Mouse (Mus musculus) adrenal gland, postnatal 4 days (tissue): ENCODE results near the gene Dnah11. TPM values are rescaled to one million over a fixed set of nuclear protein-coding genes. Genes with fewer than 3 reads are reported as not detected.

ENCODE experiments used
- DNase-seq, 2 experiments: peaks; one replicate each; pipeline ENCODE4 v3.0.0; 2021 to 2022; ENCODE audit warnings: low spot score in 2 of 2, mixed read lengths in 2 of 2
- long read RNA-seq, 2 experiments: library from polyadenylated mRNA; stranded (forward); transcript quantifications; one replicate each; pipeline ENCODE4 v2.0.0; 2021
- total RNA-seq, 2 experiments: library from RNA; stranded (reverse); gene quantifications; 2 replicates each; pipeline ENCODE4 v1.2.3; 2021

The Dnah11 gene
- under 1 TPM; 0.11 to 0.22 TPM for total RNA-seq
- long read RNA-seq, experiment 1: 0 reads
- long read RNA-seq, experiment 2: 0 reads

- DNase-seq: peak; percentile 36 to 50
Observed at GRCm38 (mm10) chr12:118198386-118199093, at the start of gene Dnah11. Gene Dnah11, minus strand, starts transcription at chr12:118199043.

- no peak for DNase-seq
Observed at GRCm38 (mm10) chr12:118221182-118221581, 22.3 kb upstream of the Dnah11 start.

GRCm38 (mm10) chr12:118220062-118220461 is 21.2 kb upstream of the Dnah11 start:
- no peak for DNase-seq

- DNase-seq: no peak
Observed at GRCm38 (mm10) chr12:118212163-118212562, 13.3 kb upstream of the Dnah11 start.

- no peak for DNase-seq
Observed at GRCm38 (mm10) chr12:118196583-118196982, 2.3 kb downstream of the Dnah11 start.

GRCm38 (mm10) chr12:118189535-118189934 is 9.3 kb downstream of the Dnah11 start:
- DNase-seq: no peak

- DNase-seq: no peak
Observed at GRCm38 (mm10) chr12:118187663-118188062, 11.2 kb downstream of the Dnah11 start.

GRCm38 (mm10) chr12:118186881-118187489 is 11.9 kb downstream of the Dnah11 start:
- DNase-seq: no peak

GRCm38 (mm10) chr12:118186120-118186880 is 12.5 kb downstream of the Dnah11 start:
- no peak for DNase-seq

- DNase-seq: no peak
Observed at GRCm38 (mm10) chr12:118184731-118185130, 14.1 kb downstream of the Dnah11 start.

GRCm38 (mm10) chr12:118177756-118178155 is 21.1 kb downstream of the Dnah11 start:
- DNase-seq: no peak

GRCm38 (mm10) chr12:118164785-118165184 is 34.1 kb downstream of the Dnah11 start:
- DNase-seq: no peak

- no peak for DNase-seq
Observed at GRCm38 (mm10) chr12:118156986-118157385, 41.9 kb downstream of the Dnah11 start.

- DNase-seq: no peak
Observed at GRCm38 (mm10) chr12:118147521-118148033, 51.3 kb downstream of the Dnah11 start.

GRCm38 (mm10) chr12:118128116-118128515 is 70.7 kb downstream of the Dnah11 start:
- no peak for DNase-seq

- no peak for DNase-seq
Observed at GRCm38 (mm10) chr12:118119668-118120067, 79.2 kb downstream of the Dnah11 start.

GRCm38 (mm10) chr12:118112599-118112998 is 86.2 kb downstream of the Dnah11 start:
- DNase-seq: no peak

- DNase-seq: no peak
Observed at GRCm38 (mm10) chr12:118111896-118112295, 86.9 kb downstream of the Dnah11 start.

GRCm38 (mm10) chr12:118107719-118108118 is 91.1 kb downstream of the Dnah11 start:
- DNase-seq: no peak

- no peak for DNase-seq
Observed at GRCm38 (mm10) chr12:118104520-118104919, 94.3 kb downstream of the Dnah11 start.

GRCm38 (mm10) chr12:118099694-118100093 is 99.1 kb downstream of the Dnah11 start:
- no peak for DNase-seq

GRCm38 (mm10) chr12:118098257-118098656 is 100.6 kb downstream of the Dnah11 start:
- no peak for DNase-seq
